Mouse (Mus musculus) neutrophil, adult 59 days (primary cell): ENCODE data around the gene Tmem88. TPM values are rescaled to one million over a fixed set of nuclear protein-coding genes. Genes with fewer than 3 reads are reported as not detected.

Source experiments
- total RNA-seq, 2 experiments: library from RNA; stranded (reverse); gene quantifications; 1 replicate in 1 of 2; 2 replicates in 1 of 2; pipeline ENCODE4 v1.2.4; 2023

Tmem88 gene
- 1 to 10 TPM; 2.2 to 3.3 TPM for total RNA-seq

DNA sequence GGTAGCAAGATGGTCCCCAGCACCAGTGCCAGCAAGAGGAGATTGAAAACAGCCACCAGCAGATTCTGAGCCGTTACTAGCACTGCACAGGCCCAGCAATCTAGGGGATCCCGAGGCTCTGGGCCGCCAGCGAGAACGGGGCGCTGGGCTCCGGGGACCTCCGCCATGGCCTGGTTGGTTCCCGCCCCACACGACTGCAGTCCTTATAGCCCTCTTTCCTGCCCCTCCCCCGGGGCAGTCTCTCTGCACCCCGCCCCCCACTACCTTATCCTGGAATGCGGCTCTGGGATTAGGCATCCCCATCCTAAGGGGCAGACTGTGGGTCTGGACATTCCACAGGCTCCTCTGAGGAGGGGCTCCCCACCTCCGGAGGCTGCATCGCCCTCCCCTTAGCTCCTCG lies at the start of gene Tmem88:
Gene Tmem88 (minus strand): TSS at position 176 of the 400 bp plus-strand sequence.

DNA sequence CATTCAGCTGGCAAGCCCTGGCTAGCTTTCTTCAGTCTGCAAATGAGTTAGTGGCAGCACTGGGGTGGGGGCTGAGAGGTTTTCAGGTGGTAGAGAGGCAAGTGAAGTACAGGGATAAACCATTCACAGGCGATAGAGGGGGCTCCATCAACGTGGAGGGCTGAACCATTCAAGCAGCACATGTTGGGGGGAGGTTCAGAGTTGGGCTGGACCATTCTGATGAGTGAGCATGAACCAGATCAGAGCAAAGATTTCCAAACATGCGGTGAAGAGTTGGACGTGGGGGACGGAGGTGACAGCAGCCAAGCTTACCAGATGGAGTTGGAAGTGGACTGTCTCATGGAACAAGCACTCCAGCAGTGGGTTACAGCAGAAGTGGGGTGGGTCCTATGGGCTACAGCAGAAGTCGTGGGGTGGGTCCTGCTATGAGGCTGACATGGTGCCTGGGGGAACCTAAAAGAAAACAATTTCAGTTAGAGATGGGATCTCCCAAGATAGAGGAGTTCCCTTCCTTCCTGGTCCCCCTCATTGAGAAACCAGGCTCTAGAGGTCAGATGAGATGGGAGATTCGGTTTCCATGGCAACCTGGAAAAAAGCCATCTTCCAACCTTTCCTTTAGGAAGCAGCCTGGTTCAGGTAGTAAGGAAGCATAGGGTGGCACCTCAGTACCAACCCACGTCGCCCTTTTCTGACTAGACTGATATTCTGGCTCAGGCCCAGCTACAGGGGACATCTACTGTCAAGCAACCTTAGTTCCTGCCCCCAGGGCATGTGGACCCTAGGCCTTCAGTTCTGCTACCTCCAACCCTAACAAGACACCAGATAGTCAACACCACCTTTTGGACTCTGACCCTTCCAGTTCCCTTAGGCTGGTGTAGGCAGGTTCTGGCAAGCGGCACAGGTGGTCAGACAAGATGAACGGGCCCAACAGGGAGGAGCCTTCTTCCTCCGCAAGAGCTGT lies 15.5 kb upstream of the Tmem88 start, which contains the start of gene Kdm6b:
Gene Kdm6b (minus strand): TSS at position 455 of the 961 bp plus-strand sequence.

DNA sequence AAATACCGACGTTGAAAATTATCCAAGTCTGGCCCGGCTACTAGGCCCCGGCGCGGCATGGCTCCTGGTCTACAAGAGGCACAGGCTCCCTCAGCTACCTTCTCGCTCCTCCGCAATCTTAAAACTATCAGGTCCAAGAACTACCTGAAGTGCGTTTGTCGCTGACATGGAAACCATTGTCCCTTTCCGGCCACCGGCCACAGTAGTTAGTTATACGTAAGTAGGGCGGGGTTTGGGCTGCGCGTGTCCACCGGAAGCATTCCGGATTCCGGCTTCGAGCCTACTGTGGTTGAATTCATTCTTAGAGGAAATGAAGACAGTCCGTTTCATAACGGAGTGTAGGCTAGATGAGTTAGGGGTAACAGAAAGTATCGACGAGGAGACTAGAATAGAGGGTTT lies 2.8 kb downstream of the Tmem88 start, which contains the start of the genes Naa38 and Cyb5d1:
Gene Naa38 (plus strand): TSS at position 253 of the 399 bp plus-strand sequence.
Gene Cyb5d1 (minus strand): TSS at position 397 of the 399 bp plus-strand sequence.

DNA sequence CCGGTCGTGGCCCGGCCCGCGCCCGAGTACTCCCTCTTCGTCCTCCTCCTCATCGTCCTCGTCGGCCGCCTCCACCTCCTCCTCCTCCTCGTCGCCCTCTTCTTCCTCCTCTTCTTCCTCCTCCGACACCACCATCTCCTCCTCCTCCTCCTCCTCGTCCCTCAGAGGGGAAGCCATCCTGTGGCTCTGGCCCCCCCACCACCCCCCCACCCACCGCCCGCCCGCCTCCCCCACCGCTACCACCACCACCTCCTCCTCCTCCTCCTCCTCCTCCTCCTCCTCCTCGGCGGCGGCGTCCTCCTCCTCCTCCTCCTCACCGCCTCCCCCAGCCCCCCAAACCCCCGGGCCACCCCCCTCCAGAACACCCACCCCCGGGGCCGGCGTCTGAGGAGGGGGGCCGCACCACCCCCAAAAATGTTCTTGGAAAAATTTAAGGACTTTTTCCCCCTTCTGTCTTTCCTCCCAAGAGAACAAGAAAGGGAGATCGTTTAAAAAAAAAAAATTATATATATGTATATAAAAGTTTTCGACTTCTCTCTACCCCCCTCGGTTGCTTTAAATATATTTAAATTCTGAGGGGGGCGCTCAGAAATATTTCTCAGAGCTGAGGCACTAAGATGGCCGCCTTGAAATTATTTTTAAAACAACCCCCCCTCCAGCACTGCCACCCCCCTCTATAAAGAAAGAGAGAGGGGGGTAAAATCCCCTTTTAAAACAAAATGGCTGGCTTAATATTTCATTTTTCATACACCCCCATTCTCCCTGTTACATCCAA lies 28.6 kb downstream of the Tmem88 start, which contains the start of gene Chd3:
Gene Chd3 (minus strand): TSS at position 192 of the 775 bp plus-strand sequence.

Other genes with a start within 250 kb of the Tmem88 start
- gene Alox12b, start 241.2 kb downstream of the Tmem88 start, total RNA-seq, result not detected
- gene Alox8, start 200.4 kb downstream of the Tmem88 start, total RNA-seq, result under 1 TPM; 0.22 to 0.24 TPM
- gene Gucy2e, start 161.2 kb downstream of the Tmem88 start, total RNA-seq, result not detected
- gene Cntrob, start 74.5 kb downstream of the Tmem88 start, total RNA-seq, result 10 to 100 TPM; 12.2 TPM
- 10 to 100 TPM; 45.7 to 52.8 TPM for gene Trappc1, start 74.3 kb downstream of the Tmem88 start, total RNA-seq
- under 1 TPM; 0.20 to 0.84 TPM for gene Kcnab3, start 72.0 kb downstream of the Tmem88 start, total RNA-seq
- gene Rnf227, start 57.8 kb downstream of the Tmem88 start, total RNA-seq, result 1 to 10 TPM; 1.3 to 2.4 TPM
- 10 to 100 TPM; 13.7 to 17.7 TPM for gene Chd3, start 28.8 kb downstream of the Tmem88 start, total RNA-seq
- 10 to 100 TPM; 41.4 to 43.4 TPM for gene Naa38, start 2.7 kb downstream of the Tmem88 start, total RNA-seq
- gene Cyb5d1, start 2.6 kb downstream of the Tmem88 start, total RNA-seq, result 10 to 100 TPM; 21.9 to 23.2 TPM
- gene Kdm6b, start 15.4 kb upstream of the Tmem88 start, total RNA-seq, result 100 to 1,000 TPM; 177 to 192 TPM
- gene Dnah2, start 150.9 kb upstream of the Tmem88 start, total RNA-seq, result 1 to 10 TPM; 2.6 to 6.5 TPM
- gene Efnb3, start 162.0 kb upstream of the Tmem88 start, total RNA-seq, result under 1 TPM in 1 of 2 experiments, not detected in 1; 0.24 TPM
- gene Wrap53, start 182.0 kb upstream of the Tmem88 start, total RNA-seq, result 10 to 100 TPM in 1 of 2 experiments, 1 to 10 TPM in 1; 9.1 to 11.8 TPM
- 10 to 100 TPM; 52.9 to 58.1 TPM for gene Trp53, start 182.1 kb upstream of the Tmem88 start, total RNA-seq
- 1 to 10 TPM in 1 of 2 experiments, under 1 TPM in 1; 0.90 to 4.0 TPM for gene Atp1b2, start 207.7 kb upstream of the Tmem88 start, total RNA-seq
- gene Shbg, start 219.7 kb upstream of the Tmem88 start, total RNA-seq, result not detected
- gene Sat2, start 223.8 kb upstream of the Tmem88 start, total RNA-seq, result not detected
- gene Fxr2, start 234.8 kb upstream of the Tmem88 start, total RNA-seq, result 10 to 100 TPM; 39.1 to 51.4 TPM